Mouse (Mus musculus): ENCODE data around the gene 1700001P01Rik.

- TF ChIP-seq CTCF (IDR thresholded peaks at IDR 0.05; ENCODE audit: low read depth) (no peak), EP300 (IDR thresholded peaks at IDR 0.05; ENCODE audit: low read depth) (no peak)
Observed at GRCm38 (mm10) chr11:97775186-97775585, 532 bp downstream of the 1700001P01Rik start.

Measured in heart, postnatal 0 days (tissue).